Mouse (Mus musculus) spleen, postnatal 36 days (tissue): Measurements from ENCODE around the gene Hist1h2bq.
"Not testable (repeated sequence)": the region's sequence is repeated elsewhere in the genome, so short reads cannot be mapped to it uniquely, and the experiment has no call there.

Experiments used
- DNase-seq, 2 experiments: peaks; one replicate each; pipeline ENCODE4 v3.0.0; 2022; ENCODE audit warnings: low spot score in 2 of 2, mixed read lengths in 1 of 2

The Hist1h2bq gene

GRCm38 (mm10) chr13:21810073-21810472, at the start of gene Hist1h2bq, which contains the start of gene Hist1h2ao:
Hist1h2bq (minus strand) TSS chr13:21810197.
Hist1h2ao (plus strand) TSS chr13:21810465.
- DNase-seq, result not testable (repeated sequence)

- DNase-seq, result peak; percentile 15 to 32
Observed at GRCm38 (mm10) chr13:21855698-21856162, 45.7 kb upstream of the Hist1h2bq start.

- DNase-seq, result peak; percentile 64 to 69
Observed at GRCm38 (mm10) chr13:21855146-21855545, 45.1 kb upstream of the Hist1h2bq start.

- DNase-seq, result no peak
Observed at GRCm38 (mm10) chr13:21852215-21852945, 42.4 kb upstream of the Hist1h2bq start.

- DNase-seq, result not testable (repeated sequence)
Observed at GRCm38 (mm10) chr13:21850696-21851095, 40.7 kb upstream of the Hist1h2bq start.

GRCm38 (mm10) chr13:21847883-21848282, 37.9 kb upstream of the Hist1h2bq start:
- DNase-seq, result no peak

GRCm38 (mm10) chr13:21846356-21846755, 36.4 kb upstream of the Hist1h2bq start:
- not testable (repeated sequence) for DNase-seq

GRCm38 (mm10) chr13:21840508-21840907, 30.5 kb upstream of the Hist1h2bq start:
- DNase-seq, result not testable (repeated sequence)

- DNase-seq, result not testable (repeated sequence)
Observed at GRCm38 (mm10) chr13:21833461-21833860, 23.5 kb upstream of the Hist1h2bq start, which contains the start of the genes Hist1h2ap and Hist1h2br. Hist1h2ap (minus strand) TSS chr13:21833507. Hist1h2br (plus strand) TSS chr13:21833743.

GRCm38 (mm10) chr13:21831418-21832394, 21.7 kb upstream of the Hist1h2bq start, which contains the start of gene Hist1h4n:
Hist1h4n (minus strand) TSS chr13:21832196.
- DNase-seq, result peak; percentile 60 to 63

GRCm38 (mm10) chr13:21830344-21830743, 20.3 kb upstream of the Hist1h2bq start:
- DNase-seq, result no peak

GRCm38 (mm10) chr13:21828511-21828910, 18.5 kb upstream of the Hist1h2bq start:
- no peak for DNase-seq

- not testable (repeated sequence) for DNase-seq
Observed at GRCm38 (mm10) chr13:21820082-21820890, 10.3 kb upstream of the Hist1h2bq start.

GRCm38 (mm10) chr13:21812092-21812491, 2.1 kb upstream of the Hist1h2bq start:
- not testable (repeated sequence) for DNase-seq

GRCm38 (mm10) chr13:21811539-21811938, 1.5 kb upstream of the Hist1h2bq start, which contains the start of gene Hist1h4m:
Hist1h4m (plus strand) TSS chr13:21811746.
- peak; percentile 67 to 72 for DNase-seq

- not testable (repeated sequence) for DNase-seq
Observed at GRCm38 (mm10) chr13:21811074-21811473, 1.1 kb upstream of the Hist1h2bq start.

GRCm38 (mm10) chr13:21803058-21803457, 6.9 kb downstream of the Hist1h2bq start:
- DNase-seq, result not testable (repeated sequence)

- DNase-seq, result not testable (repeated sequence)
Observed at GRCm38 (mm10) chr13:21797163-21797562, 12.8 kb downstream of the Hist1h2bq start.

- DNase-seq, result no peak
Observed at GRCm38 (mm10) chr13:21795584-21795983, 14.4 kb downstream of the Hist1h2bq start.

- no peak for DNase-seq
Observed at GRCm38 (mm10) chr13:21790601-21791283, 19.3 kb downstream of the Hist1h2bq start.
